Mouse (Mus musculus) heart, postnatal 25 days (tissue): ENCODE results near the gene Nus1. TPM values are rescaled to one million over a fixed set of nuclear protein-coding genes. Genes with fewer than 3 reads are reported as not detected.

Experiments
- total RNA-seq, 2 experiments: library from RNA; stranded (reverse); gene quantifications; 2 replicates each; pipeline ENCODE4 v1.2.3; 2021

Gene Nus1
- total RNA-seq, 2 experiments from 2014 or later: 28.5 to 28.8 TPM

Other genes with a start within 250 kb of the Nus1 start
- gene Ros1, start 222.3 kb upstream of the Nus1 start, total RNA-seq: not detected
- 1 to 10 TPM; 3.8 to 4.7 TPM for gene Dcbld1, start 183.9 kb upstream of the Nus1 start, total RNA-seq
- gene Gm26741, start 58.8 kb upstream of the Nus1 start, total RNA-seq: not detected
- 10 to 100 TPM; 12.5 to 15.0 TPM for gene Gopc, start 35.4 kb upstream of the Nus1 start, total RNA-seq
- under 1 TPM; 0.21 to 0.31 TPM for gene Nepn, start 28.6 kb upstream of the Nus1 start, total RNA-seq